Mouse (Mus musculus) right cerebral cortex, postnatal 10 days (tissue): ENCODE data around the gene Tprg.
A peak's percentile ranks its signal among the peaks of the same experiment; 100 is the strongest.

Experiments used
- DNase-seq, 2 experiments: peaks; one replicate each; pipeline ENCODE4 v3.0.0; 2021; ENCODE audit warnings: low spot score in 2 of 2

Tprg gene

DNA sequence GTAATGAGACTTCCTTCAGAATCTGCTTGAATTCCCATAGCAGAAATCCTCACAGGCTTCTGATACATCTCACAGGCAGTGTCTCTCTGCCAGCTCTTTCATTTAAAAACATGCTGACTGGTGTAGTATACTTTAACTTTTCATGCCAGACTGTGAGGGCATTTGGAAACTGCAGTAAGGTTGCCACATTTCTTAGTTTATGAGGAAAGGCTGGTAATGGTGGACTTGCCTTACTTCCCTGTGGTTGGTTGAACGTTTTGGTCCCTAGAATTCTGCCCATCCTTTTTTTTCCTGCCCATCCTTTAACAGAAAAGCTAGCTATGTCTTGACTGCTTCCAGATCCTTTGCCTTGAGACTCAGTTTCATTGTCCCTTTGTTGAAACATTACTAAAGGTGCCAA, 138.8 kb downstream of the Tprg start:
- DNase-seq = no peak

- DNase-seq = no peak
Observed at GRCm38 (mm10) chr16:25426261-25426660, 139.6 kb downstream of the Tprg start.

- DNase-seq = no peak
Observed at GRCm38 (mm10) chr16:25440039-25440438, 153.4 kb downstream of the Tprg start.

- no peak for DNase-seq
Observed at GRCm38 (mm10) chr16:25445580-25445979, 159.0 kb downstream of the Tprg start.

DNA sequence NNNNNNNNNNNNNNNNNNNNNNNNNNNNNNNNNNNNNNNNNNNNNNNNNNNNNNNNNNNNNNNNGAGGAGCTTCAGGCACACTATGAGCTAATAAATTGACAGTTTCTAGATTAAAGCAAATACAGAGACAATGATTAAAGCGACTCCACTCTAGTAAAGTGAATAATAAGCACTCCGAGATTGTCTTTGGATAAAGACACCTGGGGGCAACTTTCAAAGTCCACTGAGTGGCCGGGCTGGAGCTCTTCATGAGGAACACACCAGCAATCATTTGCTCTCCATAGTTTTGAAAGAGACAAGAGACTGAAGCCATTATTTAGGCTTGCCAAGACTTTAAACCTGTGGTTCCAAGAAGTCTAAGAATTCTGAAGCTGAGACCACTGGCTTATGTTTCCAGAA, 164.9 kb downstream of the Tprg start:
- no peak for DNase-seq

- no peak for DNase-seq
Observed at GRCm38 (mm10) chr16:25464732-25465131, 178.1 kb downstream of the Tprg start.

DNA sequence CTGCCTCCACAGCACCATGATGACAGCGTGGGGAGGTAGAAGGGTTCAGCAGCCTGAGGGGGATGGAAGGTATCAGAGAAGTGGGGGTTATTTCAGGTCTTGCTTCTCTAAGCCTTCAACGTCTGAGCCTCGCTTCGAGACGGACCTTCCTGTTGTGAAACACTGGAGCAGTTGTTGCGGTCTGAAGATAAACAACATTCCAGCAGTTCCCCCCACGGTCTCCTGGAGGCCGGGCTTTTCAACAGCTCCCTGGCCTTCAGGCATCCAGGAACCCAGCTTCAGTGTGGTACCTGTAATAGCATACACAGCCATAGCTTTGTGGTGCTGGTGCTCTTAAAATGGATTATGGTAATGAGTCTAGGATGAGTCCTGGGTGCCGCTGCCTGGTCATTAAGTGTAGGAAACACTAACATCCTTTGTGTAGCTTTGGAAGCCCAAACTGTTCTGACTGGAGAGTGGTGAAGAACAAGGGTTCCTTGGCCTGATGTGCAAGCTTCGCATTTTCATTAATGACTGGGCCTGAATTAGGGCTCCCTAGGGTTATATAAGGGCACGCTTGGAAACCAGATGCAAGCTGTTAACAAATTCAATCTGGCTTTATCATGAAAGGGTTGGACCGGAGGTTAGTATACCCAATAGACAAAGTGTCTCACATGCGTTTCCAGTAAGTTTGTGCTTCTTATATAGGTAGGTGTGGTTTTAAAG, 179.0 kb downstream of the Tprg start:
- peak; percentile 56 to 72 for DNase-seq

GRCm38 (mm10) chr16:25468040-25468439, 181.4 kb downstream of the Tprg start:
- DNase-seq = no peak

GRCm38 (mm10) chr16:25468662-25469061, 182.0 kb downstream of the Tprg start:
- DNase-seq = no peak
